Mouse (Mus musculus): ENCODE data around the gene Ebna1bp2. TPM values are rescaled to one million over a fixed set of nuclear protein-coding genes. Genes with fewer than 3 reads are reported as not detected.

The Ebna1bp2 gene
- polyA plus RNA-seq, 1 experiment from 2014 or later, result 130 TPM

- Histone ChIP-seq H3K4me1 (peaks cover 10% of the 10 kb centered on the region), H3K4me2 (replicated peaks) (peak overlapping the region; percentile 88), H3K9ac (peak overlapping the region; percentile 79), H3K36me3 (peaks cover 33% of the 10 kb centered on the region), H3K27ac (no peak overlapping the region), H3K4me3 (peak overlapping the region; percentile 90), H3K27me3 (no peaks in the 10 kb centered on the region), H3K9me3 (peaks cover 3% of the 10 kb centered on the region; the same call in 1 of the 2 replicates)
- under 1% methylated on average over 23 of the region's 23 CpGs for WGBS
- 0 out of 2 replicates have a peak, but pooled peaks have one; percentile 26 for ATAC-seq (ENCODE audit: low FRiP score, low read depth)
Observed at GRCm38 (mm10) chr4:118620967-118621320, 345 bp downstream of the Ebna1bp2 start.

DNA sequence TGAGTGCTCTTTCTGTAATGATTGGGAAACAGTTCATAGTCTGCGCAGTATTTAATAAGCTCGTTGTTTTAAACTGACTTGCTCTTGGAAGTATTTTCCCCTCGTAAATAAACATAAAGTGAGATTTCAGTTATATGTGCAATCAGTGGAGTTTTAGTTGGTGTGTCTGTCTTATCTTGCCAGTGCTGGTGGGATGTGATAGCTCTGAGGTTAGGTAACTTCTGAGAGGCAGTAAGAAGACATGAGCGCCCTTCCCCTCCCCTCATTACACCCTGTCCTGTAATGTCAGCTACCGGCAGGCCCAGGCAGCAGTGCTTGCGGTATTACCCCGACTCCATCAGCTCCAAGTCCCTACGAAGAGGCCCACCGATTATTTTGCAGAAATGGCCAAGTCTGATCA, 1.2 kb downstream of the Ebna1bp2 start:
- Histone ChIP-seq H3K27me3 (no peaks in the 10 kb centered on the region), H3K4me2 (replicated peaks) (peak overlapping the region; percentile 88), H3K4me3 (peak overlapping the region; percentile 90), H3K9me3 (no peaks in the 10 kb centered on the region; the same call in 1 of the 2 replicates), H3K4me1 (peaks cover 10% of the 10 kb centered on the region), H3K9ac (peak overlapping the region; percentile 79), H3K27ac (no peak overlapping the region), H3K36me3 (peaks cover 41% of the 10 kb centered on the region)
- ATAC-seq (ENCODE audit: low FRiP score, low read depth), result no peak
- 84% methylated on average over 9 of the region's 9 CpGs for WGBS

- Histone ChIP-seq H3K27ac (no peak overlapping the region), H3K27me3 (no peaks in the 10 kb centered on the region), H3K4me2 (replicated peaks) (no peak overlapping the region), H3K9me3 (no peaks in the 10 kb centered on the region), H3K9ac (no peak overlapping the region), H3K4me1 (no peaks in the 10 kb centered on the region), H3K4me3 (no peak overlapping the region), H3K36me3 (peaks cover 65% of the 10 kb centered on the region)
- WGBS, result 94% methylated on average over 5 of the region's 5 CpGs
- ATAC-seq (ENCODE audit: low FRiP score, low read depth), result no peak
Observed at GRCm38 (mm10) chr4:118630261-118630660, 9.7 kb downstream of the Ebna1bp2 start.

DNA sequence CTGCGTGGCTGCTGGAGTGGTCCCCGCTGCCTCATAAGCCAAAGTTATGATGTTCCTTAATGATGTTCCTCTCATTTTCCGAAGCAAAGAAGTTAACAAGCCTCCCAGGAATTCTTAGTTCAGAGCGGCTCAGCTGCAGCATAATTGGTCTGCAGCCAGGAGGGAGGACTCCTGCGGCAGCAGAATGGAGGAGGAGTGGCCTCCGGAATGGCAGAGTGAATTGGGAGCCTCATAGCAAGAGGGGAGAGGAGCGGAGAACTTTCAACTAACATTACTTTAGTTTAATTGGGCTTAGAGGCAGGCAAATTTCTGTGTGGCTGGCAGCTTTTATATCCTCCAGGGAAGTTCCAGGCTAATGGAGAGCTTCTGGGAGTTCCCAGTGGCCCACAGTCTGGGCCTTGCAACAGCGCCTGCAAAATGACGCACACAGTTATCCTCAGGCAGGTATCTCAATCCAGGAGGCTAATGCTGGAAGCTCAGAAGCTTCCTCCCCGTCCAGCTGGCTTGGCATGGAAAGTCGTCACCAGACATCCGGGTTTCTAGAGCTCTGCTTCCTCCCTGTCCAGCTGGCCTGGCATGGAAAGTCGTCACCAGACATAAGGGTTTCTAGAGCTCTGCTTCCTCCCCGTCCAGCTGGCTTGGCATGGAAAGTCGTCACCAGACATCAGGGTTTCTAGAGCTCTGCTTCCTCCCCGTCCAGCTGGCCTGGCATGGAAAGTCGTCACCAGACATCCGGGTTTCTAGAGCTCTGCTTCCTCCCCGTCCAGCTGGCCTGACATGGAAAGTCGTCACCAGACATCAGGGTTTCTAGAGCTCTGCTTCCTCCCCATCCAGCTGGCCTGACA, 22.0 kb downstream of the Ebna1bp2 start:
- H3K4me1 ChIP-seq, result peaks cover 9% of the 10 kb centered on the region
- ATAC-seq (ENCODE audit: low FRiP score, low read depth), result peak; percentile 87
- H3K9me3 ChIP-seq, result no peaks in the 10 kb centered on the region
- H3K36me3 ChIP-seq, result no peaks in the 10 kb centered on the region
- WGBS, result 22% methylated on average over 20 of the region's 20 CpGs
- H3K4me3 ChIP-seq, result peak overlapping the region; percentile 11; the same call in 1 of the 2 replicates
- H3K27ac ChIP-seq, result peak overlapping the region; percentile 70
- H3K9ac ChIP-seq, result peak overlapping the region; percentile 21; the same call in 1 of the 2 replicates
- H3K4me2 ChIP-seq (replicated peaks), result peak overlapping the region; percentile 52
- H3K27me3 ChIP-seq, result no peaks in the 10 kb centered on the region

- ATAC-seq (ENCODE audit: low FRiP score, low read depth), result no peak
- Histone ChIP-seq H3K36me3 (no peaks in the 10 kb centered on the region), H3K4me1 (peaks cover 9% of the 10 kb centered on the region), H3K27me3 (no peaks in the 10 kb centered on the region), H3K9me3 (no peaks in the 10 kb centered on the region), H3K4me3 (no peak overlapping the region), H3K27ac (no peak overlapping the region), H3K4me2 (replicated peaks) (no peak overlapping the region), H3K9ac (no peak overlapping the region)
- WGBS, result 8% methylated on average over 2 of the region's 2 CpGs
Observed at GRCm38 (mm10) chr4:118645234-118645633, 24.6 kb downstream of the Ebna1bp2 start.

DNA sequence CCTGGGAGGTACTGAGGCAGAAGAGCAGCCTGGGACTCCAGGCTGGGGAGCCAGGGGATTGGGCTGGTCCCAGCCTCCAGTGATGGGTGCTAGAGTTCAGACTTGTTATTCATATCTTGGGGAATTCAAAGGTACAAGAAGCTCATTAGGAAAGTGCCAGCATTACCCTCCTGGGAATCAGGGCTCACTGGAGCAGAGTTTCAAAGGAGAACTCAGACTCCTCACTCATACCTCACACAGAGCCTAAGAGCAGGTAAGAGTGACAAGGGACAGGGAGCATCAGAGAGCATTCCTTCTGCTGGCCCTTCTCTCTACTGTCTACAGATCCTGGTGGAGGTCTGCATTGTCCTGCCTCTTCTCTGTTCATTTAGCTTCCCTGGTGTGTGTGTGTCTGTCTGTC, 38.1 kb downstream of the Ebna1bp2 start, which contains the start of gene Olfr62:
Olfr62 (plus strand) TSS at position 301 of the 400 bp plus-strand sequence.
- Histone ChIP-seq H3K9me3 (no peaks in the 10 kb centered on the region), H3K9ac (no peak within 1 kb of the TSS), H3K36me3 (no peaks in the 10 kb centered on the region), H3K4me1 (no peaks in the 10 kb centered on the region), H3K27ac (no peak within 1 kb of the TSS), H3K4me3 (no peak within 1 kb of the TSS), H3K4me2 (replicated peaks) (no peak within 1 kb of the TSS), H3K27me3 (no peaks in the 10 kb centered on the region)
- no peak for ATAC-seq (ENCODE audit: low FRiP score, low read depth)

Other genes with a start within 250 kb of the Ebna1bp2 start
- 8.8 and 10.6 TPM in 2 replicates for gene Szt2, start 211.5 kb upstream of the Ebna1bp2 start, polyA plus RNA-seq (2015; fragmentation: Nextera tagmentation; extraction: Ambion mirVana)
- gene Med8, start 211.5 kb upstream of the Ebna1bp2 start, polyA plus RNA-seq (2015; fragmentation: Nextera tagmentation; extraction: Ambion mirVana), result 108 and 116 TPM in 2 replicates
- gene Elovl1, start 192.7 kb upstream of the Ebna1bp2 start, polyA plus RNA-seq (2015; fragmentation: Nextera tagmentation; extraction: Ambion mirVana), result 66.3 and 66.5 TPM in 2 replicates
- gene Cdc20, start 183.4 kb upstream of the Ebna1bp2 start, polyA plus RNA-seq (2015; fragmentation: Nextera tagmentation; extraction: Ambion mirVana), result 221 and 238 TPM in 2 replicates
- 0.33 and 0.46 TPM in 2 replicates for gene Mpl, start 163.3 kb upstream of the Ebna1bp2 start, polyA plus RNA-seq (2015; fragmentation: Nextera tagmentation; extraction: Ambion mirVana)
- 21.5 and 22.8 TPM in 2 replicates for gene Tie1, start 130.7 kb upstream of the Ebna1bp2 start, polyA plus RNA-seq (2015; fragmentation: Nextera tagmentation; extraction: Ambion mirVana)
- 1.0 and 2.0 TPM in 2 replicates for gene 2610528J11Rik, start 93.8 kb upstream of the Ebna1bp2 start, polyA plus RNA-seq (2015; fragmentation: Nextera tagmentation; extraction: Ambion mirVana)
- gene Tmem125, start 76.8 kb upstream of the Ebna1bp2 start, polyA plus RNA-seq (2015; fragmentation: Nextera tagmentation; extraction: Ambion mirVana), result 1.8 and 2.0 TPM in 2 replicates
- gene Cfap57, start within 50 bp of the Ebna1bp2 start, polyA plus RNA-seq (2015; fragmentation: Nextera tagmentation; extraction: Ambion mirVana), result 0.13 and 0.31 TPM in 2 replicates
- gene Olfr62, start 38.2 kb downstream of the Ebna1bp2 start, polyA plus RNA-seq (2015; fragmentation: Nextera tagmentation; extraction: Ambion mirVana), result not detected in 2 replicates
- gene Olfr1342, start 72.0 kb downstream of the Ebna1bp2 start, polyA plus RNA-seq (2015; fragmentation: Nextera tagmentation; extraction: Ambion mirVana), result 0.11 and 0.14 TPM in 2 replicates
- gene Olfr1341, start 82.7 kb downstream of the Ebna1bp2 start, polyA plus RNA-seq (2015; fragmentation: Nextera tagmentation; extraction: Ambion mirVana), result not detected in 2 replicates
- not detected in 2 replicates for gene Olfr1340, start 99.3 kb downstream of the Ebna1bp2 start, polyA plus RNA-seq (2015; fragmentation: Nextera tagmentation; extraction: Ambion mirVana)
- not detected in 2 replicates for gene Olfr1339, start 111.4 kb downstream of the Ebna1bp2 start, polyA plus RNA-seq (2015; fragmentation: Nextera tagmentation; extraction: Ambion mirVana)
- gene Olfr1338, start 137.9 kb downstream of the Ebna1bp2 start, polyA plus RNA-seq (2015; fragmentation: Nextera tagmentation; extraction: Ambion mirVana), result not detected in 2 replicates
- not detected in 2 replicates for gene Olfr1337, start 161.8 kb downstream of the Ebna1bp2 start, polyA plus RNA-seq (2015; fragmentation: Nextera tagmentation; extraction: Ambion mirVana)
- not detected in 2 replicates for gene Olfr1335, start 189.1 kb downstream of the Ebna1bp2 start, polyA plus RNA-seq (2015; fragmentation: Nextera tagmentation; extraction: Ambion mirVana)
- gene Olfr1333, start 215.5 kb downstream of the Ebna1bp2 start, polyA plus RNA-seq (2015; fragmentation: Nextera tagmentation; extraction: Ambion mirVana), result not detected in 2 replicates
- not detected in 2 replicates for gene Olfr1331, start 243.8 kb downstream of the Ebna1bp2 start, polyA plus RNA-seq (2015; fragmentation: Nextera tagmentation; extraction: Ambion mirVana)

All from limb, embryonic 13.5 days (tissue).